Mouse (Mus musculus) erythroblast, embryonic 14.5 days (primary cell): ENCODE measurements around the gene Ndufab1.

Source experiments
- GATA1 ChIP-seq: IDR thresholded peaks from 2 replicates; pipeline ENCODE4 v1.6.1; 2012; ENCODE audit warnings: low read length, inconsistent platforms, mixed read lengths
- TAL1 ChIP-seq: IDR thresholded peaks from 3 replicates; pipeline ENCODE4 v1.6.1; 2012; ENCODE audit warnings: low read length, inconsistent platforms, mixed read lengths

DNA sequence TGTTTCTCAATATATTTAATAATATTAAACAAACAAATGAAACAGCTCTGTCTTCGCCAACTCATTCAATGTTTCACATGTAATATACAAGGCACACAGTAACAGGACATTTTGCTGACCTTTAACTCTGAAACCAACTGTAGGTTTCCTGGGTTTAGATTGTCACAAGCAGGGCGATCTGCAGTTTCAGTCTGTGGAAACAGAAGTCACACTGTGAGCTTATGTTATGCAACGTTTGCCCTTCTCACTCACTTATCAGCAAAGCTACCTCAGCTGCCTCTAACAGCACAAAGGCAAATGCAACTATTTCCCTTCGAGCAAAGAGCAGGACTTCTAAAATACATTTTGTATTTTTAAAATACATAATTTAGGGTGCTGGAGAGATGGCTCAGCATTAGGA, 21.8 kb upstream of the Ndufab1 start:
- TF ChIP-seq GATA1, result no peak
- TF ChIP-seq TAL1, result no peak
